Mouse (Mus musculus) spleen, postnatal 4 days (tissue): ENCODE results near the gene Glb1l.
A peak's percentile ranks its signal among the peaks of the same experiment; 100 is the strongest.

Source experiments
- DNase-seq, 2 experiments: peaks; one replicate each; pipeline ENCODE4 v3.0.0; 2022; ENCODE audit warnings: low spot score in 2 of 2

The Glb1l gene

GRCm38 (mm10) chr1:75201236-75201635, 9.4 kb downstream of the Glb1l start:
- DNase-seq: no peak

- peak; percentile 45 to 73 for DNase-seq
Observed at GRCm38 (mm10) chr1:75192452-75192851, 18.2 kb downstream of the Glb1l start.

DNA sequence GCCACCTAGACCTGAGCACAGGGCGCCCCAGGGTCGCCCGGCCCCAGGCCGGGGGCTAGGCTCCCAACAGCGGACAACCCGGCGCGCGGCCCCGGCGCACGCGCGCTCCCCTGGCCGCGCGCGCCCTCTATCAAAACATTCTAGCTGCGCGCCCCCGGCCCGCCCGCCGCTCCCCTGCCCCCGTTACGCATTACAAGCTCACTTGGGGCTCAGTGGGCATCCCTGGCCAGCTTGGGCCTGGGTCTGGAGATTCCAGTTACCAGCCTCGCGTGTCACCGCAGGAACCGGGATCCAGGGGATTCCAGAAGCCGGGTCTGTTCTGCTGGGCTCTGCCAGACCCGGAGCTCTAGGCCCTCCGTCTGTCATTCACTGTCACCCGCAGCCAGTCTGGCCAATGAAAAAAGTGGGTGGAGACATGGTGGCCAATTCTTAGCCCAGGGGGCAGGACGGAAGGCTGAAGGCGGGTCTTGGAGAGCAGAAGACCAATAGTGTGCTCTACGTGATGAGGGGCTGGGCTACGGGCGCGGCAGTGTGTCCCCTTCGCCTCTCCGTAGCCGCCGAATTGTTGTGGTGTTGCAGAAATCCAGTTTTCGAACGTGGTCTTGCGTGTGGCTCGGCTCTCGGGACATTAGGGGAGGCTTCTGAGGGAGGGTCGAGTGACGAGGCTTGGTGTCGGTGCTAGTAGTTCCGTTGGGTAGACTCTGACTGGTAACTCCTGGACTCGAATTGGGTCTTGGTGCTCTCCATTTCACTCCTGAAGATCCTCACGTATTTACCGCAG, 18.8 kb downstream of the Glb1l start, which contains the start of the genes Ankzf1 and Atg9a:
Gene Ankzf1 (plus strand): TSS at position 530 of the 781 bp plus-strand sequence.
Gene Atg9a (minus strand): TSS at position 575 of the 781 bp plus-strand sequence.
- peak; percentile 94 for DNase-seq

GRCm38 (mm10) chr1:75191258-75191621, 19.4 kb downstream of the Glb1l start:
- no peak for DNase-seq

DNA sequence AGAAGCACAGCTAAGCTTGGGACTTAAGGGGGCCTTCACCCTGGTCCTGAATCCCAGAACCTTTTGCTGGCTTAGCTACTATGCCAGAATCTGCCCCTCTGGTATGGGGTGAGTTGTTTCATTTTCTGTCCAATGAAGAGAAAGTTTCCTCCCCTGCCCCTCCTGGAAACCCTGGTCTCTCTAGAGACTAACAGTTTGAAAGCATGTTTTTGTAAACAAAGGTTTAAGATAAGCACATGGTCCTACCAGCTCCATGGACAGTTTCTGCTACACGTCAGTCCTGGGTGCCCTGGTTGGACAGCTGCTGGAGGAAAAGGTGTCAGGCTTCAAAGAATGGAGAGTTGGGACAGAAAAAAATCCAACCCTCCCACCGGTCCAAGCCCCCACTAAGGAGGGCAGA, 20.0 kb downstream of the Glb1l start:
- peak in 1 of 2 experiments; percentile 65 for DNase-seq

DNA sequence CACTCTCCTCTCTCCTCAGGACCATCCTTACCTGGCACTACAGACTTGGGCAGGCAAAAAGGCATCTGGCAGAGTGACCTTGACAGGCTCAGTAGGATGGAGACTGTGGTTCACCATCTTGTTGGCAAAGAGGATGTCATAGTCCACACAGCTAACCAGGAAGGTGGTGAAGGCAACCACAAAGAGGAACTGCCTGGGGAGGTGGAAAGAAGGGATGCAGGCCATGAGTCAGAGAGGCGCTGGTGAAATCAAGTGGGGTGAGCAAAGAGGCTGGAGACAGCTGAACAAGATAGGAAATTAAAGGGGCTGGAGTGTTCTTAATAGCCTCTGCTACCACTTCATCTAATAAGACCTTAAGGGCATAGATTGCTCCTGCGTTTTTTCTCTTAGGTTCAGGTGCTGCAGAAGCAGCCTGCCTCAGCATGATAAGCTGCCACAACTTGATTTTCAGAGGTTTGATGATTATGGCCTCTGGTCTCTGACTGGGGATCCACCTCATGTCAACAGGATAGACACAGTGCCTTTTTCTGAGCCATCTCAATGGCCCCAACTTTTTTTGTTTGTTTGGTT, 22.6 kb downstream of the Glb1l start:
- DNase-seq: no peak

GRCm38 (mm10) chr1:75187126-75187525, 23.5 kb downstream of the Glb1l start:
- no peak for DNase-seq

DNA sequence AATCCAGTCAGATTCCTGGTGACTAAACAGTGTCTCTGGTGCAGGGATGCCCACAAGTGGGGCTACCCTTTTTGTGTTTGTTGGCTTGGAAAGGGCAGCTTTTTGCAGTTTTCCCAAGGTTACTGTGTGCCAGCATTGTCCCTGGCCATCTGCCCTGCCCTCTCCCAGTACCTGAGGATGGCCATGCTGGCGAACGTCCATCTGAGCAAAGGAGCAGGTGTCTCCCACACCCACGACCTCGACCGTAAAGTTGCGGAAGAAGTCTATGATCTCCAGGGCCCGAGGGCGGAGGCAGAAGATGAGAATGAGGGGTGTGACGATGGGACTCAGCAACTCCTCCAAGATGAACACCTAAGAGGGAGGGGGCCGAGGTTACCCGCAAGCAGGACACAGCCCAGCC, 25.1 kb downstream of the Glb1l start:
- no peak for DNase-seq

DNA sequence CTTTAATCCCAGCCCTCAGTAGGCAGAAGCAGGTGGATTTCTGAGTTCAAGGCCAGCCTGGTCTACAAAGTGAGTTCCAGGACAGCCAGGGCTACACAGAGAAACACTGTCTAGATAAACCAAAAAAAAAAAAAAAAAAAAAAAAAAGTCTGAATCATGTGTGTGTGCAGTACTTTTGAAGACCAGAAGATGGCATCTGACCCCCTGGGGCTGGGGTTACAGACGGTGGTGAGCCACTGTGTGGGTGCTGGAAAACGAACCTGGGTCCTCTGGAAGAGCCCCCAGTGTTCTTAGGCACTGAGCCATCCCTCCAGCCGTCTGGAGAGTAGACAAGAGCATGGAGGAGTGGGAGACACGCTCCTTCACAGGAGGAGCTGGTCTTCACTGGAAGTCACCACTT, 28.5 kb downstream of the Glb1l start:
- peak in 1 of 2 experiments; percentile 60 for DNase-seq

DNA sequence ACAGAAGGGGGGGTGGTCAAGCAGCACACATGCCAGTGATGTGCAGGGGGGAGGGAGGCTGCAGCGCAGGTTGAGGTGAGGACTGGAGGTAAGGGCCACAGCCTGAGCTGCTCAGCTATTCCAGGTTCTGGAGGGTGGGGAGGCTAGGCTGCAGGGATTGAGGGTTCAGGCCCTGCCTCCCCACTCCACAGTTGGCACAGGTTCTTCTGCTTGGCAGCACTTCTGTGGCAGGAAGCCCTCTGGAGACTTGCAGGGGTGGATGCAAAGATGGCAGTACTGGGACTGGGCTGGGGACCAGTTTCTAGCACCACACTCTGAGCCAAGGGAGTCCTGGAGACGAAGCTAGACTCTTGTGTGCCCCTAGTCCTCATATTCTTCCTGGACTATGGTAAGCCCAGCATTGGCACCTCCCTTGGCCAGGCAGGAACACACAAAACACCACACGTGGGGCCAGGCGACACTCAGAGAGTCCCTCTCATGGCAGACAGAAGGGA, 29.2 kb downstream of the Glb1l start:
- peak in 1 of 2 experiments; percentile 61 for DNase-seq

GRCm38 (mm10) chr1:75180741-75181140, 29.9 kb downstream of the Glb1l start:
- peak in 1 of 2 experiments; percentile 63 for DNase-seq

DNA sequence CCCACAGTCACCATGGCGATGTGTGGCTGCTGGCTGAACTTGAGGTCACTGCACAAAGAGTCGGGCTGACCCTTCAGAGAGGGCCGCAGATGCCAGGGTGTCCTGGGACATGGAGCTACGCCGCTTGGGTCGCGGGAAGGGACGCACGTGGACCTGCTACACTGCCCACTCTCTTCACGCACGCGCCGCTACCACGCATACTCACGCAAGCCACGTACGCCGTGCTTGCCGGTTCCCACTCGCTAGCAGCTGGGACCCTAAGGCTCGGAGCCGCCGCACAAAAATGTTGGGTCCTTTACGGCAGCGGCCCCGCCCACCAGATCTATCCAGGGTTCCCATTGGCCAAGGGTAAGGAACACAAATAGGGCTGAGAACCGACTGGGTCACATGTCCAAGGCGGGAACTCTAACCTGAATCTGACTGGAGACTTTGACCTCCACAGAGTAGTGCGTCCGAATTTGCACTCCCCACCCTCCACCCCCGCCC, 30.5 kb downstream of the Glb1l start, which contains the start of gene Abcb6:
Gene Abcb6 (minus strand): TSS at position 288 of the 486 bp plus-strand sequence.
- peak; percentile 91 to 94 for DNase-seq

GRCm38 (mm10) chr1:75179334-75180104, 31.1 kb downstream of the Glb1l start:
- DNase-seq: peak in 1 of 2 experiments; percentile 63

GRCm38 (mm10) chr1:75168472-75169464, 41.8 kb downstream of the Glb1l start, which contains the start of gene Zfand2b:
Zfand2b (plus strand) TSS chr1:75168646.
- peak; percentile 98 to 99 for DNase-seq

DNA sequence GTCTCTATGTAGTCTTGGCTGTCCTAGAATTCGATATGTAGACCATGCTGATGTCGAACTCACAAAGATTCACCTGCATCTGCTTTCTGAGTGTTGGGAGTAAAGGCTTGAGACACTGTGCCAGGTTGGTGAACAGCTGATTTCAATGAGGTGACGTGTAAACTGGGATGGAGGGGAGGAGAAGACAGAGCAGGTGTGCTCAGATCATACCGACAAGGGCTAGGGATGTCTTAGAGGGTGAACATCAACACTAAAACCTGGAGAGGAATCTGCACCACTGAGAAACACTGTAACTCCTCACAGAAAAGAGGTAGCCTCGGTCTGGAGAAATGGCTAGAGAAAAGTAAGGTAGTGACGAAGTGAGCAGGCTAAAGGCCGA, 42.5 kb downstream of the Glb1l start:
- no peak for DNase-seq

GRCm38 (mm10) chr1:75160256-75160617, 50.4 kb downstream of the Glb1l start:
- no peak for DNase-seq

GRCm38 (mm10) chr1:75159540-75160255, 50.9 kb downstream of the Glb1l start:
- no peak for DNase-seq

GRCm38 (mm10) chr1:75158990-75159389, 51.6 kb downstream of the Glb1l start:
- no peak for DNase-seq

GRCm38 (mm10) chr1:75155837-75156236, 54.8 kb downstream of the Glb1l start:
- DNase-seq: no peak

- DNase-seq: no peak
Observed at GRCm38 (mm10) chr1:75148727-75149126, 61.9 kb downstream of the Glb1l start.
